Mouse (Mus musculus) embryonic facial prominence, embryonic 11.5 days (tissue): ENCODE measurements at regions not wholly inside any gene's neighbourhood (a gene's known extent, or its start where the extent isn't known, plus 50 kb on each side); places are given as distances from the start of the nearest gene placed in this dataset.

Experiments used
- ATAC-seq: fragments of 200-750 bp; cut with Nextera tagmentation; replicated peaks from 2 replicates; pipeline ENCODE4 v1.8.0; 2017; ENCODE audit warnings: low read depth; ENCODE audit not compliant: insufficient number of reproducible peaks, low FRiP score, low TSS enrichment
- DNase-seq: peaks from one replicate; pipeline ENCODE4 v3.0.0-alpha.2; 2015; ENCODE audit warnings: low spot score
- H3K27ac ChIP-seq: fragments of 300-500 bp; sonication (generic); replicated peaks from 2 replicates; pipeline ENCODE4 v1.5.1; 2014; ENCODE audit warnings: mild to moderate bottlenecking, low read depth, low read length, control low read depth
- H3K27me3 ChIP-seq: fragments of 300-500 bp; sonication (generic); 2 replicates; pipeline ENCODE4 v1.6.1; 2014; ENCODE audit warnings: mild to moderate bottlenecking, low read length, moderate library complexity, mixed read lengths; ENCODE audit not compliant: control insufficient read depth, insufficient read depth
- H3K36me3 ChIP-seq: fragments of 300-500 bp; sonication (generic); replicated peaks from 2 replicates; pipeline ENCODE4 v1.6.1; 2014; ENCODE audit warnings: low read depth, mild to moderate bottlenecking, low read length, moderate library complexity, mixed read lengths; ENCODE audit not compliant: control insufficient read depth, insufficient read depth
- H3K4me1 ChIP-seq: fragments of 300-500 bp; sonication (generic); 2 replicates; pipeline ENCODE4 v1.6.1; 2014; ENCODE audit warnings: low read length, mixed read lengths; ENCODE audit not compliant: control insufficient read depth, insufficient read depth
- H3K4me2 ChIP-seq: fragments of 300-500 bp; sonication (generic); 2 replicates; pipeline ENCODE4 v1.6.1; 2014; ENCODE audit warnings: low read depth, mild to moderate bottlenecking, control low read depth, low read length, moderate library complexity
- H3K4me3 ChIP-seq: fragments of 300-500 bp; sonication (generic); 2 replicates; pipeline ENCODE4 v1.5.1; 2014; ENCODE audit warnings: low read depth, low read length, control low read depth
- H3K9ac ChIP-seq: fragments of 300-500 bp; sonication (generic); replicated peaks from 2 replicates; pipeline ENCODE4 v1.6.1; 2014; ENCODE audit warnings: mild to moderate bottlenecking, control low read depth, low read length
- H3K9me3 ChIP-seq: fragments of 300-500 bp; sonication (generic); replicated peaks from 2 replicates; pipeline ENCODE4 v1.6.1; 2016; ENCODE audit warnings: mild to moderate bottlenecking, low read length, inconsistent platforms, mixed read lengths; ENCODE audit not compliant: control insufficient read depth
- WGBS: fragments of 180-500 bp; shearing (Covaris S2); extraction: QIAGEN DNeasy Blood & Tissue Kit; methylation state at CpG from one replicate; pipeline ENCODE4 v1.1.7; 2014; 5-methylcytosine and 5-hydroxymethylcytosine counted together

DNA sequence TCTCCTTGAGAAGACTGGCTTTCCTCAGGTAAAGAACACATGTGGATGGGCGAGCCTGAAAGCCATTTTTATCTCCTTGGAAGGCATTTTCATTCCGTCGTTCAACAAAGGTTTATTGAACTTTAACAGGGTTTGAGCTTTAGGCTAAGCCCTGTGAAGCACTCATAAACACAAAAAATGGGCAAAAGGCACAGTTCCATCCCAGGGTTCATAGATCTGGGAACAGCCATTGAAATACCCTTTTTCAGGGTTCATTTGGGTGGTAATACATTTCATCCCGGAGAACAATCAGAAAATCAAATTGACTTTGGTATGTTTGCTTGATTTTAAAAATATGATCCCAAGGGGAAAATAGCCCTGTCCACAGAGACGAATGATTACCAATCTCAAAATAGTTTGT lies 72.9 kb upstream of the Arid5b start:
- 74% methylated on average over 5 of the region's 5 CpGs for whole genome bisulfite sequencing
- H3K4me3 ChIP-seq: no peak overlapping the region
- no peak overlapping the region for H3K4me2 ChIP-seq
- no peaks in the 10 kb centered on the region for H3K27me3 ChIP-seq
- no peak overlapping the region for H3K27ac ChIP-seq
- DNase-seq (no peak), ATAC-seq (no peak)
- no peak overlapping the region for H3K9ac ChIP-seq
- no peaks in the 10 kb centered on the region for H3K9me3 ChIP-seq
- H3K4me1 ChIP-seq: no peaks in the 10 kb centered on the region
- H3K36me3 ChIP-seq: no peaks in the 10 kb centered on the region

DNA sequence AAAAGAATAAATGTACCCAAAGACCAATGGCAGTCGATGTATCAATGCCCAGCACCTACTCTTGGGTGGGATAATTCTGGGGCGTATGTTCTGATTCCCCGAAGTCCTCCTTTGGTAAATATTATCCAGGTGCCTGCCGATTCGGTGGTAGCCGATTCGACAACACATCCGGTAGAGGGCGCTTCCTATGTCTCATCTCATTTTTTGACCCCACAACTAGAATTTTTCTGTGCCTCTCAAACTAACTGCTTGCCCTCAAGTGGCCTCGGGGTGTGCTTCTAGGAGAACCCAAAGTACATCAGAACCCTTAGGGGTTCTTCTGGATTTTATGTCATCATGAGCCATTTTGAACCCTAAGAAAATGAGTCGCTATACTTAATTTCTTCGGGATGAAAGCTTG lies 72.3 kb upstream of the Arid5b start:
- ATAC-seq (no peak), DNase-seq (no peak)
- Histone ChIP-seq H3K9me3 (no peaks in the 10 kb centered on the region), H3K36me3 (no peaks in the 10 kb centered on the region), H3K9ac (no peak overlapping the region), H3K4me1 (no peaks in the 10 kb centered on the region; the same call in 1 of the 2 replicates), H3K4me2 (no peak overlapping the region), H3K27me3 (no peaks in the 10 kb centered on the region), H3K4me3 (no peak overlapping the region), H3K27ac (no peak overlapping the region)
- WGBS: 83% methylated on average over 12 of the region's 12 CpGs

DNA sequence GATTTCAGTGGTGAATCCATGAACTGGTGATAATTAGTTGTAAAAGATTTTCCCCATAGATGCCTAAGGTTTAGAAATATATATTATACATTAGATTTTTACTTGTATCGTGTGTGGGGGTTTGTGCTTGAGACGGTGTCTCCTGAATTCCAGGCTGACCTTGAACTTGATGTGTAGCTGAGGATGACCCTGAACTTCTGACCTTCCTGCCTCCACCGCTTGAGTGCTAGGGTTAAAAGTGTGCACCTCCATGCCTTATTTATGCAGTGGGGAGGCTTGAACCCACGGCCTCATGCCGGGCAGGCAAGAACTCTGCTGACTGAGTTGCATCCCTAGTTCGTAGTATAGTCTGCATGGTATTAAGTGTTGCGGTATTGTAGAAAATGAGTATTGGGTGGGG lies 69.3 kb upstream of the Arid5b start:
- WGBS: 94% methylated on average over 7 of the region's 7 CpGs
- DNase-seq: no peak
- no peaks in the 10 kb centered on the region for H3K27me3 ChIP-seq

DNA sequence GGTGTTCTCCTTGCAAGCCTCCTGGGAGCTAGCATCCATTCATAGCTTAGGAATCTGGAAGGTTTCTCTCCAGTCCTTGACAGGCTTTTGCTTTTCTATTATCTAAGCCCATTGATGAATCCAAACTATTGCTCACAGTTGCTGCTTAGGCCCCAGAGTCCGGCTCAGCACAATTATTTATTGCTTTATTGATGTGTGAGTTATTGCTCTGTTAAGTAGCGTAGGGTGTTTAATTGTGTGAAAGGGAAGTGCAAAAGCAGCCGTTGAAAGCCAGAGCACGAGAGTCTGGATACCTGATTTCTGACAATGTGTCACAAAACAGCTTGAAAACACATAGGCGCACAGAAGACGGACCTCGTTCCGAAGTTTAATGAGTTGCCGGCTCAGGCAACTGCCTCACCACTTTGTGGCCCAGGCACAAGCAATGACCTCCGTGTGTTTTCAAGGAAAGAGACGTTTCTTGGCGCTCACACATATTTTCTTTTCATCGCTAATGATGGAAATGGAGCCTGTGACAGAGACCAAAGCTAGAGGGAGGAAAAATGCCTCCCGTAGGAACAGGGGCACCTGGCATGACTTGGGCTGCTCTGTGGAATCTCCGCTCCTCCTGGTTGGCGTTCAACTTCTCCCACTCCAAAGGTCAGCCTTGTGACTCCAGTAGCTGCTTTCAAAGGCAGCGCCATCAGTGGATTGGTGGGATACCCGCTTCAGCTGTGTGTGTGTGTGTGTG lies 66.6 kb upstream of the Arid5b start:
- 87% methylated on average over 18 of the region's 18 CpGs for WGBS
- Histone ChIP-seq H3K4me2 (no peak overlapping the region), H3K4me3 (no peak overlapping the region), H3K36me3 (no peaks in the 10 kb centered on the region), H3K9me3 (no peaks in the 10 kb centered on the region), H3K9ac (no peak overlapping the region), H3K27me3 (no peaks in the 10 kb centered on the region), H3K4me1 (no peaks in the 10 kb centered on the region; the same call in 1 of the 2 replicates), H3K27ac (no peak overlapping the region)
- DNase-seq (no peak), ATAC-seq (no peak)

More for the DNA sequence above, 69.3 kb upstream of the Arid5b start:
- no peak overlapping the region for H3K4me2 ChIP-seq
- no peak overlapping the region for H3K27ac ChIP-seq
- ATAC-seq: no peak
- H3K36me3 ChIP-seq: no peaks in the 10 kb centered on the region
- H3K4me3 ChIP-seq: no peak overlapping the region
- no peak overlapping the region for H3K9ac ChIP-seq
- no peaks in the 10 kb centered on the region for H3K9me3 ChIP-seq
- H3K4me1 ChIP-seq: no peaks in the 10 kb centered on the region; the same call in 1 of the 2 replicates

DNA sequence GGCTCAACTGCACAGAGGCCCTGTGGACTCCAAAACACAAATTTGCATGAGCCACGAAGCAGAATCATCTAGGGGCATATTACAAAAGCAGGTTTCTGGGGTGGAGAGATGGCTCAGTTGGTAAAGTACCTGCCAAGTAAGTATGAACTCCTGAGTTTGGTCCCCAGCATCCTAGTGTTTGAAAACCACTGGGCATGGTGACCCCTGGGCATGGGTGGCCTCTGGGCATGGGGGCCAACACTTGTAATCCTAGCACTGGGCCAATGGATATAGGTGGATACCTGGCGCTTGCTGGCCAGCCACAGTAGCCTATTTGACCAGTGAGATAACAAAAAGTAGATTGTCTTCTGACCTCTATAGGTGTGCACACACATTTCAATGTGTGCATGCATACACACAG lies 65.7 kb upstream of the Arid5b start:
- Histone ChIP-seq H3K36me3 (no peaks in the 10 kb centered on the region), H3K27me3 (no peaks in the 10 kb centered on the region), H3K27ac (no peak overlapping the region), H3K4me2 (no peak overlapping the region), H3K4me1 (no peaks in the 10 kb centered on the region; the same call in 1 of the 2 replicates), H3K4me3 (no peak overlapping the region), H3K9ac (no peak overlapping the region), H3K9me3 (no peaks in the 10 kb centered on the region)
- ATAC-seq (no peak), DNase-seq (no peak)
- 89% methylated on average over 2 of the region's 2 CpGs for WGBS

DNA sequence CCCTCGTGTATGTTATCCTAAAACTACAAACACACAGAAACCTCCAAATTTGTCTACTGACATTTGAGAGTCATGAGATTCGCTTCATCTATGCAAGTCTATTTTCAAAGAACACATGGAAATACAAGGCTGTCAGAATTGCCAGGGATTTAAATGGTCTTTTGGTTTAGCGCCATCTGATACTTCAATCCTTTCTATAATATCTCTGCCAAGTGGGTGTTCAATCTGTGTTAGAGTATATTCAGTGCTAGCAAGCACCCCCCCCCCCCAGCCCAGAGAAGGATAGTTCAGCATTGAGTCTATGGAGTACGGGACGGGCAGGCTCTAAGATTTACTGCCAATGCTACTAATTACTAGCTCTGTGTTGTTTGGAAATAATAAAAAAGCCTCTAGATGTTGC lies 55.5 kb upstream of the Arid5b start:
- no peak overlapping the region for H3K4me2 ChIP-seq
- H3K4me1 ChIP-seq: no peaks in the 10 kb centered on the region
- no peaks in the 10 kb centered on the region for H3K27me3 ChIP-seq
- no peak for DNase-seq
- WGBS: 92% methylated on average over 5 of the region's 5 CpGs
- no peak for ATAC-seq
- H3K9ac ChIP-seq: no peak overlapping the region
- no peaks in the 10 kb centered on the region for H3K9me3 ChIP-seq
- no peaks in the 10 kb centered on the region for H3K36me3 ChIP-seq
- H3K4me3 ChIP-seq: no peak overlapping the region
- no peak overlapping the region for H3K27ac ChIP-seq
